Mouse (Mus musculus) thymus, adult 2 months (tissue): ENCODE data around the gene Ahnak.

Experiments
- CTCF ChIP-seq: fragments of 200-500 bp; IDR thresholded peaks from 2 replicates; pipeline ENCODE4 v1.5.1; 2012; ENCODE audit warnings: mild to moderate bottlenecking, control low read depth, low read length, moderate library complexity, borderline replicate concordance; ENCODE audit not compliant: control insufficient read depth, poor library complexity, insufficient read depth; ENCODE audit errors: extremely low read depth
- POLR2A ChIP-seq: fragments of 200-500 bp; IDR thresholded peaks from 2 replicates; pipeline ENCODE4 v1.6.1; 2012; ENCODE audit warnings: mild to moderate bottlenecking, low read length, control low read depth, moderate library complexity; ENCODE audit not compliant: control insufficient read depth, poor library complexity, insufficient read depth; ENCODE audit errors: extremely low read depth

DNA sequence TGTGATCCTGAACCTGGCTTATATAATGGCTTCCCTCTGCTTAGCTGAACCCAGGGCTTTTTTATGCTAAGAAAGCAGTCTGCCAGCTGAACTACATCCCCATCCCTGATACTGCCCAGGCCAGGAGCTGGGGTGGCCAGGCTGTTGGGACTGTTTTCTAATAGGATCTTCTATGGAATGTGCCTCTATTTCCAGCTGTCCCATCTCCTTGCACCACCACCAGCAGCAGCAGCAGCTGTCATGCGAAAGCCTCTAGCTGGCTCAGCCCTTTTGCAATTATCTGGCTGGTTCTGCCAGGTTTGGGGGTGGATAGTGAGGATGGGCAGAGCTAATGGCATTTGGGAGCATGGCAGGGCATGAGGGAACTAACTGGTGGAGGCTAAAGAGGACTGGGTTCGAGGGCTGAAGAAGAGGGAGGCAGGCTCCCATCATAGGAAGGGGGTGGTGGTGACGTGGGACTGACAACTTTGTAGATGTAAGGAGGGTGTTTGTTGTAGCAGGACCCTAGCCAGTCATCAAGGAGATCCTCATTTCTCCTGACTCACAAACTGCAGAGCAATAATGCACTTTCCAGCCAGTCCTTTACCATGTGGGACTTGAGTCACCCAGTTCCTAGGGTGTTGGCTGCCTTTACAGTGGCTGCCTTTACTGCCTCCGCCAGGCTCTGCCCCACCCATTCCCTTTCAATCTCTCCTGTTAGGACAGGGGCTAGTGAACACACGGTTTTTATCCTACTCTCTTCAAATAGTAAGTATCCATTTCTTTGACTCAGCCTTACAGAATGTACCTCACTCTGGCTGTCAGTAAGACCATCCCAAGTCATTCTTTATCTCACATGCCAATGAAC lies 6.6 kb upstream of the Ahnak start:
- TF ChIP-seq CTCF: no peak
- TF ChIP-seq POLR2A: no peak
